Mouse (Mus musculus): ENCODE data around the gene Ptch1. TPM values are rescaled to one million over a fixed set of nuclear protein-coding genes. Genes with fewer than 3 reads are reported as not detected.

Gene Ptch1
- polyA plus RNA-seq, 1 experiment: 2.2 TPM

GRCm38 (mm10) chr13:63548571-63548970 lies 24.8 kb downstream of the Ptch1 start:
- H3K79me2 ChIP-seq (ENCODE audit: control insufficient read depth, insufficient read depth): no peaks in the 10 kb centered on the region
- H3K4me2 ChIP-seq (ENCODE audit: low read depth): no peak overlapping the region
- H3K4me3 ChIP-seq: no peak overlapping the region
- H3K36me3 ChIP-seq (ENCODE audit: control insufficient read depth, insufficient read depth): no peaks in the 10 kb centered on the region
- H3K27me3 ChIP-seq (ENCODE audit: control insufficient read depth, insufficient read depth, insufficient read length): no peaks in the 10 kb centered on the region
- no peak overlapping the region for H3ac ChIP-seq (ENCODE audit: control insufficient read depth, insufficient read length)
- TF ChIP-seq USF1 (IDR thresholded peaks at IDR 0.05; ENCODE audit: low read depth) (no peak), SRF (IDR thresholded peaks at IDR 0.05; ENCODE audit: control insufficient read depth, insufficient read length, low read depth) (no peak), POLR2A (IDR thresholded peaks at IDR 0.05; ENCODE audit: insufficient read length, low read depth) (no peak), TCF12 (IDR thresholded peaks at IDR 0.05; ENCODE audit: insufficient read depth, poor library complexity, severe bottlenecking) (no peak), REST (IDR thresholded peaks at IDR 0.05; ENCODE audit: insufficient read depth, insufficient read length) (no peak), CEBPB (IDR thresholded peaks at IDR 0.05; ENCODE audit: insufficient read depth, poor library complexity, severe bottlenecking) (no peak), MYOG (IDR thresholded peaks at IDR 0.05; ENCODE audit: control insufficient read depth in 1 of 3, insufficient read depth in 1 of 3, insufficient read length in 2 of 3, low read depth in 2 of 3) (no peak), E2F4 (IDR thresholded peaks at IDR 0.05; ENCODE audit: insufficient read depth) (no peak), MAX (IDR thresholded peaks at IDR 0.05; ENCODE audit: low read depth) (no peak), MYOD1 (IDR thresholded peaks at IDR 0.05; ENCODE audit: control insufficient read depth in 1 of 3, insufficient read length in 2 of 3, low read depth in 2 of 3) (no peak), POLR2AphosphoS2 (IDR thresholded peaks at IDR 0.05; ENCODE audit: insufficient read length, low read depth) (no peak), TCF3 (IDR thresholded peaks at IDR 0.05; ENCODE audit: insufficient read length, low read depth) (no peak)

- Histone ChIP-seq H3ac (ENCODE audit: control insufficient read depth, insufficient read length) (no peak overlapping the region), H3K36me3 (ENCODE audit: control insufficient read depth, insufficient read depth) (peaks cover 9% of the 10 kb centered on the region), H3K79me2 (ENCODE audit: control insufficient read depth, insufficient read depth) (no peaks in the 10 kb centered on the region), H3K27me3 (ENCODE audit: control insufficient read depth, insufficient read depth, insufficient read length) (no peaks in the 10 kb centered on the region), H3K4me3 (no peak overlapping the region), H3K4me2 (ENCODE audit: low read depth) (no peak overlapping the region)
- TF ChIP-seq MYOG (IDR thresholded peaks at IDR 0.05; ENCODE audit: control insufficient read depth in 1 of 3, insufficient read depth in 1 of 3, insufficient read length in 2 of 3, low read depth in 2 of 3) (no peak), TCF12 (IDR thresholded peaks at IDR 0.05; ENCODE audit: insufficient read depth, poor library complexity, severe bottlenecking) (no peak), USF1 (IDR thresholded peaks at IDR 0.05; ENCODE audit: low read depth) (no peak), TCF3 (IDR thresholded peaks at IDR 0.05; ENCODE audit: insufficient read length, low read depth) (no peak), POLR2AphosphoS2 (IDR thresholded peaks at IDR 0.05; ENCODE audit: insufficient read length, low read depth) (no peak), E2F4 (IDR thresholded peaks at IDR 0.05; ENCODE audit: insufficient read depth) (no peak)
Observed at GRCm38 (mm10) chr13:63545291-63545690, 28.1 kb downstream of the Ptch1 start.

GRCm38 (mm10) chr13:63544967-63545253 lies 28.5 kb downstream of the Ptch1 start:
- Histone ChIP-seq H3K4me3 (no peak overlapping the region), H3K36me3 (ENCODE audit: control insufficient read depth, insufficient read depth) (peaks cover 12% of the 10 kb centered on the region), H3ac (ENCODE audit: control insufficient read depth, insufficient read length) (no peak overlapping the region), H3K79me2 (ENCODE audit: control insufficient read depth, insufficient read depth) (no peaks in the 10 kb centered on the region), H3K4me2 (ENCODE audit: low read depth) (no peak overlapping the region), H3K27me3 (ENCODE audit: control insufficient read depth, insufficient read depth, insufficient read length) (no peaks in the 10 kb centered on the region)
- TF ChIP-seq POLR2A (IDR thresholded peaks at IDR 0.05; ENCODE audit: insufficient read length, low read depth): no peak
- no peak for TF ChIP-seq MYOD1 (IDR thresholded peaks at IDR 0.05; ENCODE audit: control insufficient read depth in 1 of 3, insufficient read length in 2 of 3, low read depth in 2 of 3)
- no peak for TF ChIP-seq TCF12 (IDR thresholded peaks at IDR 0.05; ENCODE audit: insufficient read depth, poor library complexity, severe bottlenecking)
- TF ChIP-seq E2F4 (IDR thresholded peaks at IDR 0.05; ENCODE audit: insufficient read depth): no peak
- TF ChIP-seq TCF3 (IDR thresholded peaks at IDR 0.05; ENCODE audit: insufficient read length, low read depth): no peak

- no peak for TF ChIP-seq E2F4 (IDR thresholded peaks at IDR 0.05; ENCODE audit: insufficient read depth)
- TF ChIP-seq MAX (IDR thresholded peaks at IDR 0.05; ENCODE audit: low read depth): no peak
- TF ChIP-seq TCF3 (IDR thresholded peaks at IDR 0.05; ENCODE audit: insufficient read length, low read depth): no peak
- TF ChIP-seq REST (IDR thresholded peaks at IDR 0.05; ENCODE audit: insufficient read depth, insufficient read length): no peak
- no peak for TF ChIP-seq MYOG (IDR thresholded peaks at IDR 0.05; ENCODE audit: control insufficient read depth in 1 of 3, insufficient read depth in 1 of 3, insufficient read length in 2 of 3, low read depth in 2 of 3)
- TF ChIP-seq POLR2AphosphoS2 (IDR thresholded peaks at IDR 0.05; ENCODE audit: insufficient read length, low read depth): no peak
- no peak for TF ChIP-seq SRF (IDR thresholded peaks at IDR 0.05; ENCODE audit: control insufficient read depth, insufficient read length, low read depth)
- TF ChIP-seq POLR2A (IDR thresholded peaks at IDR 0.05; ENCODE audit: insufficient read length, low read depth): no peak
- Histone ChIP-seq H3K27me3 (ENCODE audit: control insufficient read depth, insufficient read depth, insufficient read length) (no peaks in the 10 kb centered on the region), H3K4me3 (no peak overlapping the region), H3ac (ENCODE audit: control insufficient read depth, insufficient read length) (no peak overlapping the region), H3K36me3 (ENCODE audit: control insufficient read depth, insufficient read depth) (peaks cover 16% of the 10 kb centered on the region), H3K4me2 (ENCODE audit: low read depth) (no peak overlapping the region), H3K79me2 (ENCODE audit: control insufficient read depth, insufficient read depth) (no peaks in the 10 kb centered on the region)
Observed at GRCm38 (mm10) chr13:63544119-63544966, 29.1 kb downstream of the Ptch1 start.

- no peak overlapping the region for H3K4me2 ChIP-seq (ENCODE audit: low read depth)
- TF ChIP-seq E2F4 (IDR thresholded peaks at IDR 0.05; ENCODE audit: insufficient read depth) (no peak), POLR2A (IDR thresholded peaks at IDR 0.05; ENCODE audit: insufficient read length, low read depth) (no peak), TCF3 (IDR thresholded peaks at IDR 0.05; ENCODE audit: insufficient read length, low read depth) (no peak), TCF12 (IDR thresholded peaks at IDR 0.05; ENCODE audit: insufficient read depth, poor library complexity, severe bottlenecking) (no peak), POLR2AphosphoS2 (IDR thresholded peaks at IDR 0.05; ENCODE audit: insufficient read length, low read depth) (no peak), MAX (IDR thresholded peaks at IDR 0.05; ENCODE audit: low read depth) (no peak), REST (IDR thresholded peaks at IDR 0.05; ENCODE audit: insufficient read depth, insufficient read length) (no peak), MYOG (IDR thresholded peaks at IDR 0.05; ENCODE audit: control insufficient read depth in 1 of 3, insufficient read depth in 1 of 3, insufficient read length in 2 of 3, low read depth in 2 of 3) (no peak), SRF (IDR thresholded peaks at IDR 0.05; ENCODE audit: control insufficient read depth, insufficient read length, low read depth) (no peak), CEBPB (IDR thresholded peaks at IDR 0.05; ENCODE audit: insufficient read depth, poor library complexity, severe bottlenecking) (no peak)
- no peak overlapping the region for H3ac ChIP-seq (ENCODE audit: control insufficient read depth, insufficient read length)
- H3K27me3 ChIP-seq (ENCODE audit: control insufficient read depth, insufficient read depth, insufficient read length): no peaks in the 10 kb centered on the region
- no peaks in the 10 kb centered on the region for H3K79me2 ChIP-seq (ENCODE audit: control insufficient read depth, insufficient read depth)
- no peak overlapping the region for H3K4me3 ChIP-seq
- peaks cover 16% of the 10 kb centered on the region for H3K36me3 ChIP-seq (ENCODE audit: control insufficient read depth, insufficient read depth)
Observed at GRCm38 (mm10) chr13:63543459-63543858, 29.9 kb downstream of the Ptch1 start.

All from myocyte (in vitro differentiated cells).